32 mouse cellular contexts compared by ENCODE assay signal in the genomic region with DNA sequence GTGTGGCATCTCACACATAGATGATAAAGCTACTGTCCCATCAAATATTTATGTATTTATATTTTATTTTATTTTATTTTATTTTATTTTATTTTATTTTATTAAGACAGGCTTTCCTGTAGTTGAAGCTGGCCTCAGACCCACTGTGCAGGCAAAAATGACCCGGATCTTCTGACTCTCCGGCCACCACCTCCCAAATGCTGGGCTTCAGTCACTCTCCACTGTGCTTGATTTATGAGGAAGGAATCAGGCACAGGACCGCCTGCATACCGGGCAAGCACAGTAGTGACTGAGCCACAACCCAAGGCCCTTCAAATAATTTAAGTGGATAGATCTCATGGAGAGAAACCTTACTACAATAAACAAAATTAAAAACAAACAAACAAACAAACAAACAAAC.
"Had no signal": no experiment of that assay in that cellular context is flagged by ENCODE, and none has a peak within 500 bp of the region (broad histone marks: within the 10 kb centered on the region; RNA-seq: fewer than 3 reads in every experiment).

No protein-coding gene starts in this region.

- H3K9ac ChIP-seq: limb, embryonic 12.5 days; limb, embryonic 13.5 days; limb, embryonic 15.5 days; liver, embryonic 12.5 days; liver, embryonic 13.5 days; liver, embryonic 14.5 days; liver, embryonic 15.5 days; liver, postnatal 0 days; lung, embryonic 14.5 days; lung, embryonic 15.5 days; midbrain, embryonic 12.5 days; midbrain, embryonic 13.5 days; midbrain, embryonic 15.5 days; neural tube, embryonic 12.5 days had no signal

- H3K4me1 ChIP-seq: limb, embryonic 15.5 days; liver, embryonic 12.5 days; liver, embryonic 13.5 days; liver, embryonic 15.5 days; megakaryocyte, embryonic 14.5 days had no signal

- H3K4me3 ChIP-seq: limb, embryonic 10.5 days; limb, embryonic 12.5 days; limb, embryonic 13.5 days; limb, embryonic 15.5 days; liver, embryonic 12.5 days; liver, embryonic 13.5 days; liver, embryonic 15.5 days; lung, embryonic 15.5 days; megakaryocyte, embryonic 14.5 days; midbrain, embryonic 10.5 days; midbrain, embryonic 12.5 days; midbrain, embryonic 13.5 days; midbrain, embryonic 15.5 days; myocyte; neural tube, embryonic 12.5 days had no signal

- H3K9me3 ChIP-seq: limb, embryonic 10.5 days; limb, embryonic 12.5 days; limb, embryonic 13.5 days; limb, embryonic 15.5 days; liver, embryonic 12.5 days; liver, embryonic 13.5 days; liver, embryonic 15.5 days; lung, embryonic 15.5 days; midbrain, embryonic 10.5 days; midbrain, embryonic 12.5 days; midbrain, embryonic 13.5 days; midbrain, embryonic 15.5 days; neural tube, embryonic 12.5 days had no signal

- DNase-seq: left cerebral cortex, postnatal 4 days; liver; liver, embryonic 13.5 days; liver, postnatal 0 days; lung, adult 18-20 months; lung, adult 2 months; lung, embryonic 14.5 days; lung, postnatal 10 days; lung, postnatal 14 days; lung, postnatal 36 days; lung, postnatal 4 days; midbrain, embryonic 14.5 days had no signal

- H3K27me3 ChIP-seq: limb, embryonic 13.5 days; limb, embryonic 15.5 days; liver, embryonic 12.5 days; liver, embryonic 13.5 days; liver, embryonic 15.5 days; lung, embryonic 15.5 days; megakaryocyte, embryonic 14.5 days; midbrain, embryonic 12.5 days; midbrain, embryonic 15.5 days had no signal

- H3K27ac ChIP-seq: limb, embryonic 10.5 days; limb, embryonic 12.5 days; limb, embryonic 13.5 days; limb, embryonic 15.5 days; liver, embryonic 12.5 days; liver, embryonic 13.5 days; liver, embryonic 14.5 days; liver, embryonic 15.5 days; lung, embryonic 15.5 days; macrophage; midbrain, embryonic 10.5 days; midbrain, embryonic 12.5 days; midbrain, embryonic 13.5 days; midbrain, embryonic 15.5 days; neural tube, embryonic 12.5 days had no signal

- H3K4me2 ChIP-seq: limb, embryonic 12.5 days; limb, embryonic 13.5 days; limb, embryonic 15.5 days; liver, embryonic 11.5 days; liver, embryonic 12.5 days; liver, embryonic 13.5 days; liver, embryonic 15.5 days; lung, embryonic 14.5 days; lung, embryonic 15.5 days; midbrain, embryonic 11.5 days; midbrain, embryonic 12.5 days; midbrain, embryonic 13.5 days; midbrain, embryonic 15.5 days; neural tube, embryonic 12.5 days had no signal

- H3K36me3 ChIP-seq: limb, embryonic 10.5 days; limb, embryonic 12.5 days; limb, embryonic 13.5 days; limb, embryonic 15.5 days; liver, embryonic 12.5 days; liver, embryonic 13.5 days; liver, embryonic 15.5 days; lung, embryonic 15.5 days; midbrain, embryonic 10.5 days; midbrain, embryonic 12.5 days; midbrain, embryonic 13.5 days; midbrain, embryonic 15.5 days; neural tube, embryonic 12.5 days had no signal

- ATAC-seq: liver, embryonic 12.5 days; liver, postnatal 0 days; lung, postnatal 0 days; midbrain, embryonic 13.5 days; midbrain, embryonic 15.5 days; midbrain, embryonic 16.5 days had no signal
